Mouse (Mus musculus): ENCODE results near the gene Wdr78. TPM values are rescaled to one million over a fixed set of nuclear protein-coding genes. Genes with fewer than 3 reads are reported as not detected.

The Wdr78 gene
- total RNA-seq, 2 experiments from 2014 or later, result 1.6 to 1.7 TPM

DNA sequence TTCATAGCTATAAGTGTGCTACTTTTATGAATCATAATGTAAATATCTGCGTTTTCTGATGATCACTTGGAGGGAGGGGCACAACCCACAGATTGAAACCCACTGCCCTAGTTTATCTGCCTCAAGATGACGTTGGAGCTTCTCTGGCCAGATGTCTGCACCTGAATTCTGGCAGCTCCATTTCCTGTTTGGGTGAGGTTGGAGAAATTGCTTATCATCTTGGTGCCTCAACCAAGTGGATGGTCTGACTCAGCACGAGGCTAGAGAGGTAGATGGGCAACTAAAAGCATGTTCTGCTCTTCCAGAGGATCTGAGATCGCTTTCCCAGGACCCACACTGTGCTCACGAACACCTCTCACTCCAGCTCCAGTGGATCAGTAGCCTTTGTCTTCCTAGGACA lies 49.4 kb downstream of the Wdr78 start:
- no peak for ATAC-seq (replicated peaks; ENCODE audit: low FRiP score, poor library complexity, severe bottlenecking)

GRCm38 (mm10) chr4:103064421-103064820 lies 49.9 kb downstream of the Wdr78 start:
- no peak for ATAC-seq (replicated peaks; ENCODE audit: low FRiP score, poor library complexity, severe bottlenecking)

DNA sequence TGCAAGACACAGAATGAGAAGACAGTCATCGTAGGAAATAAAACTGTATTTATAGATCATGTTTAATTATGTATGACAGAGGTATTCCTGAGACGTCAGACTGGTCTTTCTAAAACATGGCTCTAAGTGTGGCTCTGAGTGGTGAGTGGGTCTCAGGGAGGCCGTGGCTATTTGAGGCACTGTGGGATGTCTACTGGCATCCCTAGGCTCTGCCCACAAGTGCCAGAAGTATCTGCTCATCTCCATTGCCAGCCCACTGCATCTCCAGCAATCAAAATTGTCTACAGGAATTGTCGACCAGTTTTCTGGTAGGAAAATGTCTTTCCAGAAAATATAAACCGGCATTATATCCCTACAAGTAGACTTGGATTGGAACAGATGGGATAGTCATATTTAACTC lies 57.4 kb downstream of the Wdr78 start:
- no peak for ATAC-seq (replicated peaks; ENCODE audit: low FRiP score, poor library complexity, severe bottlenecking)

DNA sequence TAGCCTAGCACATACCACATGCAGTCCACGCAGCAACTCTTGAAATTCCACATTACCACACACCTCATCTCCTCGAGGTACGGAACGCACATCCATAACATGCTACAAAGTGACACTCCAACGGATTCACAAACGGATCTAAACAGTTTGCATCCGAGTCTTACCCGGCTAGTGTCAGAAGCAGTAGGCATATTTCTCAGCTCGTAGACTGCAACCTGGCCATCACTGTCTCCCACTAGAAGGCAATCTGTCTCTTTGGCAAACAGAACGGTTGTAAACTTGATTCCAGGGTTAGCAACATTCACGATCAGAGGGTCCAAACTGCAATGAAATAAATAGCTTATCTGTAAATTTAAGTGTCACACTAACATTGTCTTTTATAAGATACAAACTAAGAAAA lies 66.3 kb downstream of the Wdr78 start:
- no peak for ATAC-seq (replicated peaks; ENCODE audit: low FRiP score, poor library complexity, severe bottlenecking)

DNA sequence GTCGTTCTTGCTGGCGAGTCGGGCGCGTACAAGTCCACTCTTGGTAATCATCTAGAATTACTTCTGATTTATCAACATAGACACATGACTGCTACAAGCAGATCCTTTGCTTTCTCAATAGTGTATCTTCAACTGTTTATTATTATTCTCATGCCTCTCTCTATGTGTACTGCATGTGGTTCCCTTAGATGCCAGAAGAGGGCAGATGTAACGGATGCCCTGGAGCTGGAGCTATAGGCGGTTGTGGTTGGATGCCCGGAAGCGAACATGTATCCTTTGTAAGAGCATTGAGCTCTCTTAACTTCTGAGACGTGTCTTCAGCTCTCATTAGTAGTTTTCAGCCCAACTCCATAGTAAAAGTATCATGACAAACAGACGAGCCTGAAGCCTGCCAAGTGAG lies 71.4 kb downstream of the Wdr78 start:
- no peak for ATAC-seq (replicated peaks; ENCODE audit: low FRiP score, poor library complexity, severe bottlenecking)

DNA sequence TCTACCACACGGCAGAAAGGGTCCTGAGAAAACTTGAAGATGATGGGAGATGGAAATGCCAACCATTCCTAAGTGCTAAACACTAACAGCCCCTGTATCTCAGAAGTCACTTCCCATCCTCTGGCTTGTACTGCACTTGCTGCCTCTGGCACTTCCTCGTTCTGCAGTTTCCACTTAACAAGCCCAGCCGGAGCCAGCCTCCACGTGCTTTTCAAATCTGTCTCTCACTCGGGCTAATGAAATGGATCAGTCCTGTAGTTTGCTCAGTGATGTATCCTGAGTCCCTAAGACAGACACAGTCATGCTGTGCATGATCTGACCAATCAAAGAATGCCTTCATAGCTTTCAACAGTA lies 74.5 kb downstream of the Wdr78 start:
- no peak for ATAC-seq (replicated peaks; ENCODE audit: low FRiP score, poor library complexity, severe bottlenecking)

- ATAC-seq (replicated peaks; ENCODE audit: low FRiP score, poor library complexity, severe bottlenecking), result no peak
Observed at GRCm38 (mm10) chr4:103039103-103039837, 75.1 kb downstream of the Wdr78 start.

DNA sequence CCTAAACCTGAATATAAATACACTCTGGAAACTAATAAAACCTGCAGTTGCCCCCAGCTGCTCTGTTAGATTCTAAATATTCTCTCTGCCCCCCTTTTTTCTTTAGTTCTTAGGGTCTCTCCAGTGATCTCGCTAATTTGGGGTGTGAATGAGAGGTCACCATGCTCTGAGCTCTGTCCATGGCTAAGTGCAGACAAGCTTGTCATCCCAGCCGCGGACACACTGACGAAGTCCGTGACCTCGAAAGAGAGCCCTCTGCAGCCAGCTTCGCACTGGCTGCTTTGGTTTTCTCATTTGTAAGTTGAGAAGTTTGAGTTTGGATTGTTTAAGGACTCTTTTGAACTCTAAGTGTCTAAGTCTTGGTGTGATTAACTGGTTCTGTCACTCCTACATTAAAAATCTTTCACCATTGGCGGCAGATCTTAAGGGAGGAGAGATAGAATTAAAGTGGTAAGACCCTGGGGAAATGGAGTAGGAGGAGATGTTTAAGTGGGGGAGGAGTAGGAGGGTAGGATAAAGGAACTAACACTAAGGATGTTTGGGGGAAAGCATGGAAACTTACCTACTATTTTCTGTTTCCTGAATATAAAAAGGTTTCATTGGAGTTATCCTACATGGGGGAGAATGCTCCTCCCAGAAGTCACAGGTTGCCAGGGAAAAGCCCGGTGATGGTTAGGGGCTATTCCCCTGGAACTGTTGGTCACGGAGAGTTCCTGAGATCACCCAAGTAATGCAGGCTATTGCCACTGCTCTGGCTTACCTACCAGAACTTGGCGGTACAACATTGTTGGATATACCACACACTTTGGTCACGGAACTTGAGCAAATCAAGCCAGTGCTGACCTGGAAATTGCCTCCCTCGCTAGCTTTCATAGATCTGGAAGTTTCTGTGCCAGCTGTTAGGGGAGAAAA lies 85.9 kb downstream of the Wdr78 start:
- ATAC-seq (replicated peaks; ENCODE audit: low FRiP score, poor library complexity, severe bottlenecking), result no peak

GRCm38 (mm10) chr4:103027745-103028144 lies 86.6 kb downstream of the Wdr78 start:
- ATAC-seq (replicated peaks; ENCODE audit: low FRiP score, poor library complexity, severe bottlenecking), result no peak

DNA sequence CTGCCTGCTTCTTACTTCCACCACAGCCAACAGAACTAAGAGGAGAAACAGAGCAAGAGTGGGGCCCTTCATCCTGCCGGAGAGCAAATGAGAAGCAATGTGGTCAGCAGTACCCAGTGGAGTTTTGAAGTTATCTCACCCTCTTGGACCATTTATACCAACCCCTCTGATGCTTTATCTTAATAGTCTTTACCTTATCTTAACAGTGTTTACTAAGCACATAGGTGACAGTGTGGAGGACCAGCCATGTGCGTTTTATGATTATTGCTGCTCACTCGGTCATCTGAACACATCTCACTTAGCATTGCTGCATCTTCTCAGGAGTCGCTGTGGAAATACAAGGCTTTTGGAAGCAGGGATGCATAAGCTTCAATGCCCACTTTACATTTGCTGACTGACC lies 87.7 kb downstream of the Wdr78 start, which contains the start of gene Insl5:
Insl5 (minus strand) TSS at position 222 of the 400 bp plus-strand sequence.
- ATAC-seq (replicated peaks; ENCODE audit: low FRiP score, poor library complexity, severe bottlenecking), result no peak

- no peak for ATAC-seq (replicated peaks; ENCODE audit: low FRiP score, poor library complexity, severe bottlenecking)
Observed at GRCm38 (mm10) chr4:103013490-103013889, 100.9 kb downstream of the Wdr78 start.

DNA sequence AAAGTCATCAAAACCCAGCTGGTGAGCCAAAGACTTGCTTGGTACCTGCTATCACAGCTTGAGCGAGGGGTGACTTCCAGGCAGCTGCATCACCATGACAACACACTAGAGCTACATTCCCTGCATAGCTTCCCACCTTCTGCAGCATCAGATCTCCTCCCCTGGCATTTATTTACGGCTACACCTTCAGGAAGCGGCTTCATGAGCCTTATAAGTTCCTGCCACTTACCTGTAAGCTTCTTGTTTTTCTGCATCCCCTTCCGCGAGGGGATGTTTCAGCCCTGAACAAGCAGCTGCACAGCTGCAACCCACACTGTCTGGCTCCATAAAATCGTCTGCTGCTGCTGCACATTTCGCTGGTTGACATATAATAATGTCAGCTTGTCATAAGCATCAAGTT lies 102.5 kb downstream of the Wdr78 start:
- ATAC-seq (replicated peaks; ENCODE audit: low FRiP score, poor library complexity, severe bottlenecking), result no peak

DNA sequence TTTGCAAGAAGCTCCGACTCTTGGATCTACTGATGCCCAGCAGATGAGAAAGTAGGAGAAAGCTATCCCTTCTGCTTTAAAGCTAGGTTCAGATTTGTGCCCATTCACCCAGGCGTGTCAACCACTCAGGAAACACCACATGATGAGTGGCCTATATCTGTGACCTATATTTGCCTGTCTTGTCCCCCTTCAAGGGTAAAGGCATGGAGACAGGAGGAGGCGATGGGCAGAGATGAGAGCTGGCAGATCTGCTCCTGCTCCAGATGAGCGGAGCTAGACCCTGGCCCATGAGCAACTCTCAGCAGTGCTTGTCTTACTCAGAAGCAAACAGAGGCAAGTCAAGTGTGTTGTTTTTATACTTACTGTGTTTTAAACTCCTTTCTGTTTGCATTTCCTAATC lies 103.6 kb downstream of the Wdr78 start:
- no peak for ATAC-seq (replicated peaks; ENCODE audit: low FRiP score, poor library complexity, severe bottlenecking)

GRCm38 (mm10) chr4:103006943-103007418 lies 107.4 kb downstream of the Wdr78 start:
- no peak for ATAC-seq (replicated peaks; ENCODE audit: low FRiP score, poor library complexity, severe bottlenecking)

DNA sequence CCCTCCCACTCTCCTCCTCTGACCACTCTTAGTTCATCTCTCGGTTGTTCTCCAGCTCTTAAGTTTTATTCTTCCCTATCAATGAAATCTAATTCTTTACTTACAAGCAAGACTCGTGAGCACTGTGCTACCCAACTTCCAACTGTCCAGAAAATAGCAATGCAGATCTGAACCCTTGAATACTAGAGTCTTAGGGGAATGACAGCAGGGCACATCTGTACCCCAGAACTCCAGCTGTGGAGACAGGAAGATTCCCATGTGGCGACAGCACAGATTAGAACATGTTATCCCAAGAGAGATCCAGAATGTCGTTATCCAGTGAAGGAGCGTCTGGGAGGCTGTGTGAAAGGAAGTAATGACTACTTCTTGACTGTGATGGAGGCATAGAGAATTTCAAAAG lies 108.1 kb downstream of the Wdr78 start:
- no peak for ATAC-seq (replicated peaks; ENCODE audit: low FRiP score, poor library complexity, severe bottlenecking)

DNA sequence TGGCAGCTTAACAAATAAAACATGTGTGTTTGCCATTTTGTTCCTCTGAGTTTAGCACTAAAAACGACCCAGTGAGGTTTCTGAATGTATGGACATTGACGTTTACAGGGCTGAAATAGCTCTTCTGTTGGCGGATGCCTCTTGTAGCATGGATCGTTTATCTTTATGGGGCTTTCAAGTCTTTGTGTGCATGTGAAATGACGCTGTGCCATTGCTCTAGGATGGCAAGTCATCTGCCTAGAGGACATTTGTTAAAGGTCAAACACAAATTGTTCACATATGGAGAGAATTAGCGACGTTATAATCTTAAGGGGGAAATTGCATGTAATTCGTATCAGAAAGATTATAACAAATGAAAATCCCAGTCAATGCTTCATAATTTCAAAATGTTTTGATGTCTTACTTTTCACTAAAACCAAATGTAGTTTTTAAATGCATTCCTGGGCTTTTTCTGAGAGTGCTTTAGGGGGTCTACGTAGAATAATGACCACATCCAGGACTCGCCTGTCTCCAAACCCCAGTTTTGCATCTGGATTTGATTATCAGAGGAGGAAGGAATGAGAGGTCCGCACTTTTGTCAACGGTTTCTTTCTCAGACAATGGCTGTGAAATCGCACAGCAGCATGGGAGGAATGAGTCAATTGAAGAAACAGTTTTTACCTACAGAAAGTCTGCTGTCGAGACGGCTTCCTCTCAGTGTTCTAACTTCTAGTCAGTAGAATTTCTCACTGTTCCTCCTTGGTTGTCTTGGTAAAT lies 109.0 kb downstream of the Wdr78 start:
- no peak for ATAC-seq (replicated peaks; ENCODE audit: low FRiP score, poor library complexity, severe bottlenecking)

- no peak for ATAC-seq (replicated peaks; ENCODE audit: low FRiP score, poor library complexity, severe bottlenecking)
Observed at GRCm38 (mm10) chr4:103004681-103005080, 109.7 kb downstream of the Wdr78 start.

DNA sequence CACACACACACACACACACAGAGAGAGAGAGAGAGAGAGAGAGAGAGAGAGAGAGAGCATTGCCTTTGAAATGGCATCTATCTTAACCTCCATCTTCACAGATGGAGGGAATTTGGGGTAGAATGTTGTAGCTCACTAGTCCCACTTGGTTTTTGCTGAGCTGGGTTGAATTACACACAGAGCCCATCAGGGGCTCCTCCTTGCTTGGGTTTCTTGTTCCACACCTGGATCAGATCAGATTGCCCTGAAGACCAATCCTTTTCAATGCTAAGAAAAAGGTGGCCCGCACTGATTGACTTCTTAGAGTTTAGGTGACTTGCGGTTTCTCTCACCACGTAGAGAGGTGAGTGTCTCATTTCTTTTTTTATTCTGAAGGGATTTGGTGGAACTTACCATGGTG lies 122.7 kb downstream of the Wdr78 start:
- ATAC-seq (replicated peaks; ENCODE audit: low FRiP score, poor library complexity, severe bottlenecking), result no peak

- ATAC-seq (replicated peaks; ENCODE audit: low FRiP score, poor library complexity, severe bottlenecking), result no peak
Observed at GRCm38 (mm10) chr4:102990595-102991340, 123.6 kb downstream of the Wdr78 start.

- ATAC-seq (replicated peaks; ENCODE audit: low FRiP score, poor library complexity, severe bottlenecking), result no peak
Observed at GRCm38 (mm10) chr4:102990016-102990415, 124.3 kb downstream of the Wdr78 start.
